In the genomic region with DNA sequence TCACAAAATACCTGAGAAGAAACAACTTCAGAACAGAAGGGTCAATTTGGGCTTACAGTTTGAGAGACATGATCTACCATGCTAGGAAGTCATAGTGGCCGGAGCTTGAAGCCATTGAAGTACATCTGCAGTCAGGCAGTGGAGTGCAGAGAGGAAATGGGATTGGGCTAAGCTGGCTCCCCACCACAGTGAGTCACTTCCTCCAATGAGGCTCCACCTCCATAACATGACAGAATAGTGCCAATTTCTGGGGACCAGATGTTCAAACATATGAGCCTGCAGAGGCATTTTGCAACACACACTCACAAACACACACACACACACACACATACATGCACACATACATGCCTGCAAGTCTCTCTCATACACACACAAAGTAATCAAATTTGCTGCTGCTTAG, we compare ENCODE assay signal across 25 mouse cellular contexts.
DNase-seq lines count a peak whose midpoint lies in the region; ATAC-seq lines count a peak whose summit lies in the region.
"Had no signal": no experiment of that assay in that cellular context is flagged by ENCODE, and none has a peak within 500 bp of the region (broad histone marks: within the 10 kb centered on the region; RNA-seq: fewer than 3 reads in every experiment).

No protein-coding gene starts in this region.

- peak; percentile 85 for DNase-seq in heart, adult 11 months
- DNase-seq in heart, postnatal 10 days, result no peak
- DNase-seq in 416B (ENCODE audit: low read depth), result peak; percentile 83
- DNase-seq in layer of hippocampus, adult 18-20 months (ENCODE audit: low spot score in 2 of 2), result no peak
- DNase-seq in gastrocnemius, adult 8-10 months (ENCODE audit: low spot score in 2 of 2), result no peak
- DNase-seq in cerebellum, postnatal 36 days, result no peak
- DNase-seq: adrenal gland, postnatal 10 days; cerebellum, adult 11-12 months; cerebellum, adult 9-11 months; gastrocnemius, postnatal 36 days; heart, postnatal 14 days; kidney, adult 2 months; kidney, postnatal 4 days; layer of hippocampus, postnatal 36 days; left cerebral cortex, postnatal 4 days; liver, postnatal 0 days; lung, postnatal 10 days had no signal

- intact Hi-C loops in heart, postnatal 10 days (cut with DNase I), result no loop called here

- peak; percentile 85 for ATAC-seq in common myeloid progenitor, adult 5-6 weeks (replicated peaks; ENCODE audit: low read depth, poor library complexity, severe bottlenecking)
- peak; percentile 59; the same call in 1 of the 2 replicates for ATAC-seq in megakaryocyte, adult 5-6 weeks (ENCODE audit: poor library complexity, severe bottlenecking)
- ATAC-seq: forebrain, embryonic 15.5 days; hindbrain, postnatal 0 days; intestine, embryonic 15.5 days; liver, embryonic 12.5 days; liver, postnatal 0 days; midbrain, embryonic 16.5 days; Patski had no signal

Comparison
In these comparisons a context has a peak if more than half of its experiments do, and no peak if none do; other contexts are left out.
1. DNase-seq: peak in heart, adult 11 months (single experiment) and 416B (single experiment); none in heart, postnatal 10 days (0 of 2), layer of hippocampus, adult 18-20 months (0 of 2), gastrocnemius, adult 8-10 months (0 of 2) and cerebellum, postnatal 36 days (0 of 2).